Mouse (Mus musculus) liver, embryonic 14 days (tissue): Measurements from ENCODE around the gene Gm4305. TPM values are rescaled to one million over a fixed set of nuclear protein-coding genes. Genes with fewer than 3 reads are reported as not detected.

Experiments
- polyA plus RNA-seq: library from polyadenylated mRNA; depleted of rRNA; stranded (reverse); fragments of >200 nt; gene quantifications from 2 replicates; pipeline ENCODE4 v1.2.3, GENCODE M21; 2012; rRNA removed

Gm4305 gene
- not detected in 2 replicates for polyA plus RNA-seq

GRCm38 (mm10) chr10:100350793-100351192 lies at the start of gene Gm4305:
TSS of gene Gm4305 (plus strand) at chr10:100351093.

GRCm38 (mm10) chr10:100335376-100335775 lies 15.5 kb upstream of the Gm4305 start, which contains the start of gene Gm4301:
TSS of gene Gm4301 (plus strand) at chr10:100335676.

GRCm38 (mm10) chr10:100340536-100340935 lies 10.4 kb upstream of the Gm4305 start, which contains the start of gene Gm4302:
TSS of gene Gm4302 (plus strand) at chr10:100340836.

GRCm38 (mm10) chr10:100345672-100346071 lies 5.2 kb upstream of the Gm4305 start, which contains the start of gene Gm4303:
TSS of gene Gm4303 (plus strand) at chr10:100345972.

GRCm38 (mm10) chr10:100361038-100361437 lies 10.1 kb downstream of the Gm4305 start, which contains the start of gene Gm4307:
TSS of gene Gm4307 (plus strand) at chr10:100361338.

GRCm38 (mm10) chr10:100382460-100382859 lies 31.6 kb downstream of the Gm4305 start, which contains the start of gene Gm4312:
TSS of gene Gm4312 (minus strand) at chr10:100382560.

Other genes with a start within 250 kb of the Gm4305 start
- not detected in 2 replicates for gene Gm4301, start 15.4 kb upstream of the Gm4305 start, polyA plus RNA-seq
- gene Gm4302, start 10.3 kb upstream of the Gm4305 start, polyA plus RNA-seq, result not detected in 2 replicates
- gene Gm4303, start 5.1 kb upstream of the Gm4305 start, polyA plus RNA-seq, result not detected in 2 replicates
- gene Gm4307, start 10.2 kb downstream of the Gm4305 start, polyA plus RNA-seq, result not detected in 2 replicates
- gene Gm4312, start 31.5 kb downstream of the Gm4305 start, polyA plus RNA-seq, result not detected in 2 replicates
- gene Tmtc3, start 136.3 kb downstream of the Gm4305 start, polyA plus RNA-seq, result 3.6 and 4.0 TPM in 2 replicates
- gene Cep290, start 136.5 kb downstream of the Gm4305 start, polyA plus RNA-seq, result 3.8 and 4.1 TPM in 2 replicates
- 11.5 and 11.6 TPM in 2 replicates for gene 4930430F08Rik, start 239.3 kb downstream of the Gm4305 start, polyA plus RNA-seq
- gene 1700017N19Rik, start 239.4 kb downstream of the Gm4305 start, polyA plus RNA-seq, result not detected in 2 replicates